Mouse (Mus musculus) lung, postnatal 36 days (tissue): ENCODE measurements around the gene Stx8.

Experiments
- DNase-seq: peaks from one replicate; pipeline ENCODE4 v3.0.0; 2022; ENCODE audit warnings: mixed read lengths

The Stx8 gene

GRCm38 (mm10) chr11:68155821-68156220, 189.8 kb downstream of the Stx8 start:
- no peak for DNase-seq

- no peak for DNase-seq
Measured at GRCm38 (mm10) chr11:68158166-68158565, 192.2 kb downstream of the Stx8 start.

- no peak for DNase-seq
Measured at GRCm38 (mm10) chr11:68159867-68160266, 193.9 kb downstream of the Stx8 start.

- DNase-seq = no peak
Measured at GRCm38 (mm10) chr11:68164408-68164807, 198.4 kb downstream of the Stx8 start.

- DNase-seq = peak; percentile 37
Measured at GRCm38 (mm10) chr11:68168427-68168826, 202.4 kb downstream of the Stx8 start.

GRCm38 (mm10) chr11:68171973-68172647, 206.1 kb downstream of the Stx8 start:
- no peak for DNase-seq

GRCm38 (mm10) chr11:68172648-68173045, 206.7 kb downstream of the Stx8 start:
- no peak for DNase-seq

GRCm38 (mm10) chr11:68176550-68176949, 210.6 kb downstream of the Stx8 start:
- no peak for DNase-seq

- no peak for DNase-seq
Measured at GRCm38 (mm10) chr11:68177415-68177814, 211.4 kb downstream of the Stx8 start.

- no peak for DNase-seq
Measured at GRCm38 (mm10) chr11:68185647-68186046, 219.7 kb downstream of the Stx8 start.

GRCm38 (mm10) chr11:68187242-68187641, 221.2 kb downstream of the Stx8 start:
- no peak for DNase-seq

GRCm38 (mm10) chr11:68188695-68189201, 222.8 kb downstream of the Stx8 start:
- peak; percentile 56 for DNase-seq

GRCm38 (mm10) chr11:68190849-68191248, 224.9 kb downstream of the Stx8 start:
- DNase-seq = no peak

GRCm38 (mm10) chr11:68195168-68195567, 229.2 kb downstream of the Stx8 start:
- no peak for DNase-seq

- no peak for DNase-seq
Measured at GRCm38 (mm10) chr11:68195693-68196176, 229.7 kb downstream of the Stx8 start.

- no peak for DNase-seq
Measured at GRCm38 (mm10) chr11:68196566-68196965, 230.6 kb downstream of the Stx8 start.

- no peak for DNase-seq
Measured at GRCm38 (mm10) chr11:68197471-68197870, 231.5 kb downstream of the Stx8 start.

GRCm38 (mm10) chr11:68198696-68199095, 232.7 kb downstream of the Stx8 start:
- no peak for DNase-seq

- no peak for DNase-seq
Measured at GRCm38 (mm10) chr11:68199103-68199502, 233.1 kb downstream of the Stx8 start.

- DNase-seq = peak; percentile 45
Measured at GRCm38 (mm10) chr11:68199801-68200423, 233.9 kb downstream of the Stx8 start.

- DNase-seq = no peak
Measured at GRCm38 (mm10) chr11:68200500-68200899, 234.5 kb downstream of the Stx8 start.

- no peak for DNase-seq
Measured at GRCm38 (mm10) chr11:68201063-68201462, 235.1 kb downstream of the Stx8 start.

- no peak for DNase-seq
Measured at GRCm38 (mm10) chr11:68201811-68202459, 235.9 kb downstream of the Stx8 start.

GRCm38 (mm10) chr11:68202561-68202960, 236.6 kb downstream of the Stx8 start:
- DNase-seq = no peak
